Mouse (Mus musculus) forebrain, embryonic 10.5 days (tissue): ENCODE data around the gene Pla2r1. TPM values are rescaled to one million over a fixed set of nuclear protein-coding genes. Genes with fewer than 3 reads are reported as not detected.
A peak's percentile ranks its signal among the peaks of the same experiment; 100 is the strongest.

ENCODE experiments used
- DNase-seq: peaks from one replicate; pipeline ENCODE4 v3.0.0-alpha.2; 2017; ENCODE audit warnings: low spot score; ENCODE audit errors: extremely low spot score
- H3K27ac ChIP-seq: fragments of 300-500 bp; sonication (generic); 2 replicates; pipeline ENCODE4 v1.5.1; 2016; ENCODE audit warnings: mild to moderate bottlenecking
- H3K27me3 ChIP-seq: fragments of 300-500 bp; sonication (generic); 2 replicates; pipeline ENCODE4 v1.6.1; 2016; ENCODE audit warnings: mild to moderate bottlenecking; ENCODE audit not compliant: poor library complexity, severe bottlenecking
- H3K36me3 ChIP-seq: fragments of 300-500 bp; sonication (generic); replicated peaks from 2 replicates; pipeline ENCODE4 v1.6.1; 2016; ENCODE audit warnings: mild to moderate bottlenecking, moderate library complexity
- H3K4me1 ChIP-seq: fragments of 300-500 bp; sonication (generic); 2 replicates; pipeline ENCODE4 v1.6.1; 2016
- H3K4me3 ChIP-seq: fragments of 300-500 bp; sonication (generic); 2 replicates; pipeline ENCODE4 v1.5.1; 2016; ENCODE audit warnings: mild to moderate bottlenecking, moderate library complexity
- H3K9me3 ChIP-seq: fragments of 300-500 bp; sonication (generic); 2 replicates; pipeline ENCODE4 v1.6.1; 2016; ENCODE audit warnings: mild to moderate bottlenecking, moderate library complexity
- WGBS: fragments of 180-500 bp; shearing (Covaris S2); methylation state at CpG from one replicate; pipeline ENCODE4 v1.1.7; 2016; 5-methylcytosine and 5-hydroxymethylcytosine counted together
- polyA plus RNA-seq: library from polyadenylated mRNA; unstranded; fragments of >200 nt; fragmentation: Nextera tagmentation; extraction: Ambion mirVana; gene quantifications from 2 replicates; pipeline ENCODE4 v1.2.1, GENCODE M21; 2016

Pla2r1 gene
- 1.0 and 1.3 TPM in 2 replicates for polyA plus RNA-seq

GRCm38 (mm10) chr2:60552902-60553682 is at the start of gene Pla2r1:
TSS of gene Pla2r1 (minus strand) at chr2:60553308.
- DNase-seq = peak; percentile 50
- peak within 1 kb of the TSS; percentile 55 for H3K4me3 ChIP-seq
- H3K4me1 ChIP-seq = peaks cover 16% of the 10 kb centered on the region
- 3% methylated on average over 33 of the region's 33 CpGs for WGBS
- H3K27ac ChIP-seq = peak within 1 kb of the TSS; percentile 71
- H3K27me3 ChIP-seq = peaks cover 60% of the 10 kb centered on the region
- H3K36me3 ChIP-seq = no peaks in the 10 kb centered on the region
- no peaks in the 10 kb centered on the region for H3K9me3 ChIP-seq

GRCm38 (mm10) chr2:60601326-60601725 is 48.2 kb upstream of the Pla2r1 start:
- DNase-seq = no peak
- Histone ChIP-seq H3K36me3 (no peaks in the 10 kb centered on the region), H3K27me3 (no peaks in the 10 kb centered on the region), H3K4me3 (no peak overlapping the region), H3K9me3 (no peaks in the 10 kb centered on the region), H3K27ac (no peak overlapping the region), H3K4me1 (no peaks in the 10 kb centered on the region)
- WGBS = 90% methylated on average over 2 of the region's 2 CpGs

GRCm38 (mm10) chr2:60600863-60601262 is 47.8 kb upstream of the Pla2r1 start:
- Histone ChIP-seq H3K4me3 (no peak overlapping the region), H3K27me3 (no peaks in the 10 kb centered on the region), H3K36me3 (no peaks in the 10 kb centered on the region), H3K9me3 (no peaks in the 10 kb centered on the region), H3K4me1 (no peaks in the 10 kb centered on the region), H3K27ac (no peak overlapping the region)
- no peak for DNase-seq
- 92% methylated on average over 2 of the region's 2 CpGs for WGBS

GRCm38 (mm10) chr2:60583416-60583815 is 30.3 kb upstream of the Pla2r1 start:
- H3K27ac ChIP-seq = no peak overlapping the region
- WGBS = 94% methylated on average over 4 of the region's 4 CpGs
- H3K9me3 ChIP-seq = no peaks in the 10 kb centered on the region; the same call in 1 of the 2 replicates
- no peak overlapping the region for H3K4me3 ChIP-seq
- DNase-seq = no peak
- no peaks in the 10 kb centered on the region for H3K36me3 ChIP-seq
- H3K27me3 ChIP-seq = no peaks in the 10 kb centered on the region
- no peaks in the 10 kb centered on the region for H3K4me1 ChIP-seq

GRCm38 (mm10) chr2:60554561-60554960 is 1.5 kb upstream of the Pla2r1 start:
- Histone ChIP-seq H3K4me1 (peaks cover 16% of the 10 kb centered on the region), H3K9me3 (no peaks in the 10 kb centered on the region), H3K27me3 (peaks cover 59% of the 10 kb centered on the region), H3K27ac (no peak overlapping the region), H3K4me3 (no peak overlapping the region), H3K36me3 (no peaks in the 10 kb centered on the region)
- WGBS = 77% methylated on average over 4 of the region's 4 CpGs
- DNase-seq = no peak

- no peaks in the 10 kb centered on the region for H3K36me3 ChIP-seq
- H3K27me3 ChIP-seq = peaks cover 60% of the 10 kb centered on the region
- H3K4me3 ChIP-seq = peak overlapping the region; percentile 55
- H3K27ac ChIP-seq = no peak overlapping the region
- H3K4me1 ChIP-seq = peaks cover 16% of the 10 kb centered on the region
- H3K9me3 ChIP-seq = no peaks in the 10 kb centered on the region
- 18% methylated on average over 21 of the region's 21 CpGs for WGBS
- no peak for DNase-seq
These were observed 769 bp downstream of the Pla2r1 start for GRCm38 (mm10) chr2:60552177-60552901.

- WGBS = 20% methylated on average over 2 of the region's 2 CpGs
- no peaks in the 10 kb centered on the region for H3K36me3 ChIP-seq
- peaks cover 16% of the 10 kb centered on the region for H3K4me1 ChIP-seq
- DNase-seq = no peak
- no peak overlapping the region for H3K27ac ChIP-seq
- no peak overlapping the region for H3K4me3 ChIP-seq
- peaks cover 60% of the 10 kb centered on the region for H3K27me3 ChIP-seq
- H3K9me3 ChIP-seq = no peaks in the 10 kb centered on the region
These were observed 1.4 kb downstream of the Pla2r1 start for GRCm38 (mm10) chr2:60551673-60552072.

- Histone ChIP-seq H3K9me3 (no peaks in the 10 kb centered on the region), H3K4me3 (no peak overlapping the region), H3K4me1 (peaks cover 16% of the 10 kb centered on the region), H3K27me3 (peaks cover 56% of the 10 kb centered on the region), H3K36me3 (no peaks in the 10 kb centered on the region), H3K27ac (no peak overlapping the region)
- DNase-seq = no peak
- 96% methylated on average over 8 of the region's 8 CpGs for WGBS
These were observed 2.6 kb downstream of the Pla2r1 start for GRCm38 (mm10) chr2:60550521-60550920.

GRCm38 (mm10) chr2:60549851-60550250 is 3.3 kb downstream of the Pla2r1 start:
- Histone ChIP-seq H3K4me3 (no peak overlapping the region), H3K27ac (no peak overlapping the region), H3K9me3 (no peaks in the 10 kb centered on the region), H3K27me3 (peaks cover 53% of the 10 kb centered on the region), H3K4me1 (peaks cover 16% of the 10 kb centered on the region), H3K36me3 (no peaks in the 10 kb centered on the region)
- no peak for DNase-seq
- WGBS = 98% methylated on average over 2 of the region's 2 CpGs

- no peak overlapping the region for H3K27ac ChIP-seq
- H3K9me3 ChIP-seq = no peaks in the 10 kb centered on the region
- H3K27me3 ChIP-seq = peaks cover 27% of the 10 kb centered on the region
- no peak for DNase-seq
- WGBS = 91% methylated on average over 4 of the region's 4 CpGs
- peaks cover 20% of the 10 kb centered on the region for H3K4me1 ChIP-seq
- H3K4me3 ChIP-seq = no peak overlapping the region
- no peaks in the 10 kb centered on the region for H3K36me3 ChIP-seq
These were observed 7.0 kb downstream of the Pla2r1 start for GRCm38 (mm10) chr2:60546082-60546481.

GRCm38 (mm10) chr2:60544006-60544405 is 9.1 kb downstream of the Pla2r1 start:
- Histone ChIP-seq H3K9me3 (no peaks in the 10 kb centered on the region), H3K27ac (no peak overlapping the region), H3K27me3 (peaks cover 12% of the 10 kb centered on the region; the same call in 1 of the 2 replicates), H3K4me3 (no peak overlapping the region), H3K36me3 (no peaks in the 10 kb centered on the region), H3K4me1 (peaks cover 21% of the 10 kb centered on the region)
- no peak for DNase-seq
- WGBS = 32% methylated on average over 5 of the region's 5 CpGs

GRCm38 (mm10) chr2:60541745-60542144 is 11.4 kb downstream of the Pla2r1 start:
- Histone ChIP-seq H3K4me3 (no peak overlapping the region), H3K9me3 (no peaks in the 10 kb centered on the region), H3K4me1 (peaks cover 21% of the 10 kb centered on the region), H3K27me3 (peaks cover 12% of the 10 kb centered on the region; the same call in 1 of the 2 replicates), H3K36me3 (no peaks in the 10 kb centered on the region), H3K27ac (no peak overlapping the region)
- DNase-seq = no peak
- whole genome bisulfite sequencing = 55% methylated on average over 5 of the region's 5 CpGs

- Histone ChIP-seq H3K4me3 (no peak overlapping the region), H3K27ac (no peak overlapping the region), H3K9me3 (no peaks in the 10 kb centered on the region), H3K4me1 (peaks cover 21% of the 10 kb centered on the region), H3K27me3 (peaks cover 12% of the 10 kb centered on the region; the same call in 1 of the 2 replicates), H3K36me3 (no peaks in the 10 kb centered on the region)
- 95% methylated on average over 8 of the region's 8 CpGs for whole genome bisulfite sequencing
- DNase-seq = no peak
These were observed 12.8 kb downstream of the Pla2r1 start for GRCm38 (mm10) chr2:60540346-60540745.
